Mouse (Mus musculus): ENCODE results near the gene Gxylt2.

Gxylt2 gene

GRCm38 (mm10) chr6:100704574-100705365 lies at the start of gene Gxylt2:
Gxylt2 (plus strand) TSS chr6:100704734.
- DNase-seq = peak; percentile 14

DNA sequence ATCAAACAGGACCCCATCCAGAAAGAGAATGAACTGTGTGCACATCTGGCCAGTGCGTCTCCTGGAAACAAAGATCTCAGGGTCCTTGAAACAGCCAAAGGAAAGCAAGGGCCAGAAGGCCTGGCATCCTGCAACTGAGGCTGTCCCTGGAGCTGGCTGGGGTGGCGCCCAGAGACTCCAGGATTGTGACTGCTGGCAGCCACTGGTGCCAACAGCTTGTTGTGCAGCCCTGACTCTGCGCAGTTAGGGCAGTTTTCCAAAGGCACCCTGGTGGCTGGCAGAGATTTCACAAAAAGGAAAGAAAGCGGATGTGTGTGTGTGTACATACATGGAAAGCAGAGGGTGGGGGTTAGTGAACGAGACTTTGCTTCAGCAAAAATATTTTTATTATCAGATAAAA lies 44.1 kb upstream of the Gxylt2 start:
- no peak for DNase-seq

DNA sequence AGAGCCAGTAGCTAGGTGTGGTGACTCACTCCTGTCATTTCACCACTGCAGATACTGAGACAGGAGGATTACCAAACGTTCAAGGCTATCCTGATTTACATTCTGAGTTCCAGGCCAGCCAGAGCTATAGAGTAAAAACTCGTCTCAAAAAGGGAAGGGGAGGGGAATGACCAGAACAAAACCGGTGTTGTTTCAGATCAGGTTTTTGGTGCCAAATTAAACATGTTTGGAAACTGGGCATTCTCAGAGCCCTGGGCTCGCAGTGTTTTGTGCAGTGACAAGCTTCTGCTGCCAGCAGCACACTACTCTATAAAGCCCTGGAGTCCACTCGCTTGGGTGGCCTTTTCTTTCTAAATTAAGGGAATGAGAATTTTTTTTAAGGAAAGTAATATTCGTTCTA lies 42.3 kb upstream of the Gxylt2 start:
- no peak for DNase-seq

- DNase-seq = no peak
Observed at GRCm38 (mm10) chr6:100667644-100668043, 36.9 kb upstream of the Gxylt2 start.

DNA sequence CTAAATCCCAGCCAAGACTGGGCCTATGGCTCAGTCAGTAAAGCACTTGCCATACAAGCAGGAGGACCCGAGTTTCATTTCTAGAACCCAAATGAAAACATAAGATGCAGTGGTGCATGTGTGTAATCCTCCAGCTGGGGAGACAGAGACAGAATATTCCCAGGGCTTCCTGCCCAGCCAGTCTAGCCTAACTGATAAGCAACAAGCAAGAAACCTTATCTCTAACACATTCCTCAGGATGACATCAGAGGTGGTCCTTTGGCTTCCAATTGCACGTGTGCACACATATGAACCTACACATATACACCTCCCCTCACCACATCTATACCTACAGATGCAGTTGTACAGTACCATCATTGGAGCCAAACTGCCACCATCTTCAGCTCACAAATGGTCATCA lies 35.7 kb upstream of the Gxylt2 start:
- DNase-seq = no peak

- peak; percentile 61 for DNase-seq
Observed at GRCm38 (mm10) chr6:100670370-100670841, 34.1 kb upstream of the Gxylt2 start.

GRCm38 (mm10) chr6:100670880-100671344 lies 33.6 kb upstream of the Gxylt2 start, which contains the start of gene Shq1:
Shq1 (minus strand) TSS chr6:100671157.
- peak; percentile 90 for DNase-seq

GRCm38 (mm10) chr6:100671401-100671800 lies 33.1 kb upstream of the Gxylt2 start:
- no peak for DNase-seq

- DNase-seq = peak; percentile 9
Observed at GRCm38 (mm10) chr6:100674974-100675373, 29.6 kb upstream of the Gxylt2 start.

GRCm38 (mm10) chr6:100676461-100676860 lies 28.1 kb upstream of the Gxylt2 start:
- DNase-seq = no peak

DNA sequence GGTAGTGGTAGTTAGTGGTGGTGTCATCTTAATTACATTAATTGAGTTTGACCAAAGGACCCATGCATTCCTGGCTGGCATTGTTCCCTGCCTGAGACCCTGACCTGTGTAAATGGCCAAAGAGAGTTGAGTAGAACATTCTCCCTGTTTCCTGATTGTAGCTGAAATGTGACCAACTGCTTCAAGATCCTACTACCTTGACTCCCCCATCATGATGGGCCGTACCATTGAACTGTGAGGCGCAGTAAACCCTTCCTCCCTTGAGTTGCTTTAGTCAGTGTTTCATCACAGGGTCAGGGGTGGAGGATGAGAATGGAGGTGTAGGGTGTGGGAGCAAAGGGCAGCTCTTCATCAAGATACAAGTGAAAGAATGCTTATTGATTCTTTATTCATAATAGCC lies 25.9 kb upstream of the Gxylt2 start:
- DNase-seq = no peak

DNA sequence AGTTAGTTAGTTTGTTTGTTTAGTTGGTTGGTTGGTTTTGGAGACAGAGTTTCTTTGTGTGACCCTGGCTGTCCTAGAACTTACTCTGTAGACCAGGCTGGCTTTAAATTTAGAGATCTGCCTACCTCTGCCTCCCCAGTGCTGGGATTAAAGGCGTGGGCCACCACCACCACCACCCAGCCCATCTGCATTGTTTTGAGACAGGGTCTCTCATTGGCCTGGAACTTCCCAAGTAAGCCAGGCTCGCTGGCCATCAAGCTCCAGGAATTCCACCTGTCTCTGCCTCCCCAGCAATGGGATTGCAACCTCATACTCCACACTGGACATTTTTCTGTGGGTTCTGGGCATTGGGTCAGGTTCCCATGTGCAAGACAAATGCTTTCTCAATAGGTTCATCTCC lies 18.2 kb upstream of the Gxylt2 start:
- DNase-seq = no peak

DNA sequence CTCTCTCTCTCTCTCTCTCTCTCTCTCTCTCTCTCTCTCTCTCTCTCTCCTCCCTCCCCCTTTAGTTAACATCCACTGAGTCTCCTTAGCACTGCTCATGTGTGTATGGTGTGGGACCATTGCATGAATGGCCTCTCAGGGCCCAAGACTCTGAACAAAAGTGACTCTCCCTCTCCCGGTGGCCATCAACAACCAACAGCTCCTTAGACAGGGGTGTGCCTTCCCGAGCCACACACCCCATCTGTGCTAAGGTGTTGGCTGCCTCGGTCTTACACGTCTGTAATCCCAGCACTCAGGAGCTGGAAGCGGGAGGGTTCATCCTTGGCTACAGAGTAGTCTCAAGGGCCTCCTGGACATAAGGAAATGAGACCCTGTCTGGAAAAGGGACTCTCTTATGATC lies 4.5 kb upstream of the Gxylt2 start:
- DNase-seq = no peak

- DNase-seq = no peak
Observed at GRCm38 (mm10) chr6:100700774-100701173, 3.8 kb upstream of the Gxylt2 start.

DNA sequence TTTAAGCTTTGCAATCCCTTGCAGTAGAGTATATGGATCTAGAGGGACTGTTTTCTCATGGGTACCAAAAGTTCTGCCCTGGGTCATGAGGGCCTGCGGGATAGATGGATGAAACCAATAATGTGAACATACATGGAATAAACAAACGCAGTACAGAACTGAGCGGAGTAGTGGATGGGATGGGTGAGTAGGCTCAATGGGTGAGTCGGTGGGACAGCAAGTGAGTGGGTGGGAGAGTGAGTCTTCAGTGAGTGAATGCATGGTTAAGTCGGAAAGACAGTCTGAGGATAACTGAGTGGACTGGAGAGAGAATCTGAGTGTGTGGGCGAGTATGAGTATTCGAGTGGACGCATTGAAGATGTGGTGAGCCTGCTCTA lies 349 bp upstream of the Gxylt2 start:
- DNase-seq = no peak

GRCm38 (mm10) chr6:100705366-100705811 lies 855 bp downstream of the Gxylt2 start:
- peak; percentile 6 for DNase-seq

DNA sequence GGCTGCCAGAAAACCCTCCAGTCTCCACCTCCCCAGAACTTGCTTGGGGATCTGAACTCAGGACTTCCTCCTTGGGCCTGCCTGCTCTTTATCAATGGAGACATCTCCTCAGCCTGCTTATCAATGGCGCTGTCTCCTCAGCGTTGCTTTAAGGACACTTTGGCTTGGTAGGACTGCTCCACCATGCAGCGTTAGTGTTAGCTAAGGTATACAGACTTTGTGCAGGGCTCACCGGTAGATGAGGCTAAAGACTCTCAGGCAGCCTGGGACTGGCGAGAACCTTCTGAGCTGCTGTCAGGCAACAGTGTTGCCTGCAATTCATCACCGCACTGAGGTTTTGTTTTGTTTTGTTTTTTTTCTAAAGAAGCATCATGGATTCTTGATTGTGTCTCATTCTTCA lies 2.3 kb downstream of the Gxylt2 start:
- no peak for DNase-seq

DNA sequence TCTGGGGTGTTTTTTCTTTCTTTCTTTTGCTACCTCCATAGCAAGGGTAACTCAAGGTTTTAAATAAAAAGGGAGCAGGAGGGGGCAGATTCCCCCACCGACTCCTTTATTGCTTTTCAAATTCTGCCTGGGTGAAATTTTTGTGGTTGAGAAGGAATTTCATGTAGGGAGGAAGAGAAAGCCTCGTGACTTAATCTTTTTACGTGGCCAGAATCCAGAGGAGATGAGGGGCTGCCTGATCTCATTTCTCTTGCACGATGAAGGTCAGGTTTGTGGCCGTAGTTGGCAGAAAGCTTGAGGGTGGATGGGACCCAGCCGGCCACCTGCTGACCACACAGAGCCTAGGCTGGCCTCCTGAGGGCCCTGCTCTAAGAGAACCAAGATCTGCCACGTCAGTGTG lies 3.0 kb downstream of the Gxylt2 start:
- DNase-seq = no peak

GRCm38 (mm10) chr6:100708248-100708647 lies 3.7 kb downstream of the Gxylt2 start:
- no peak for DNase-seq

DNA sequence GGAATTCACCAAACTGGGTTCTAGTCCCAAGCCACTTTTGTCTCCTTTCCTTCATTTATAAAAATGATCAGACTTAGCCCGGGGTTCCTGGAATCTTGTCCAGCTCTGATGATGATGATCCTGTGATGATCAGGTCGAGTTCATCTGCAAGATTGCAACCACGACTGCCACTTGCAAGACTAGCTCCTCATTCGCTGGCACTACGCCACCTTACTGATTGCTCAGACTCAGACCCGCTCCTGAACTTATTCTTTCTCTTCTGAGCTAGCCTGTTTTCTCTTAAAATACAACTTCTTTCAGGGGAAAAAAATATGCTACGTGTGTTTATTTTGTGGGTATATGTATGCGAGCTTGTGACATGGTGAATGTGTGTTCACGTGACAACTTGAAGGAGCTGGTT lies 4.5 kb downstream of the Gxylt2 start:
- no peak for DNase-seq

- DNase-seq = peak; percentile 73
Observed at GRCm38 (mm10) chr6:100709483-100709882, 4.9 kb downstream of the Gxylt2 start.

GRCm38 (mm10) chr6:100710170-100710569 lies 5.6 kb downstream of the Gxylt2 start:
- no peak for DNase-seq

- no peak for DNase-seq
Observed at GRCm38 (mm10) chr6:100710866-100711265, 6.3 kb downstream of the Gxylt2 start.

GRCm38 (mm10) chr6:100715296-100715828 lies 10.8 kb downstream of the Gxylt2 start:
- no peak for DNase-seq
